Mouse (Mus musculus) lung, embryonic 16.5 days (tissue): Measurements from ENCODE around the gene Tmem60. TPM values are rescaled to one million over a fixed set of nuclear protein-coding genes. Genes with fewer than 3 reads are reported as not detected.

Source experiments
- ATAC-seq: fragments of 200-750 bp; cut with Nextera tagmentation; 2 replicates; pipeline ENCODE4 v1.8.0; 2017; ENCODE audit warnings: low read depth, mild to moderate bottlenecking, moderate library complexity
- H3K27ac ChIP-seq: fragments of 300-500 bp; sonication (generic); 2 replicates; pipeline ENCODE4 v1.5.1; 2014; ENCODE audit warnings: mild to moderate bottlenecking, control low read depth, low read length
- H3K27me3 ChIP-seq: fragments of 300-500 bp; sonication (generic); 2 replicates; pipeline ENCODE4 v1.6.1; 2014; ENCODE audit warnings: low read depth, low read length, mixed read lengths; ENCODE audit not compliant: control insufficient read depth, insufficient read depth
- H3K36me3 ChIP-seq: fragments of 300-500 bp; sonication (generic); 2 replicates; pipeline ENCODE4 v1.6.1; 2014; ENCODE audit warnings: low read length; ENCODE audit not compliant: control insufficient read depth, insufficient read depth
- H3K4me1 ChIP-seq: fragments of 300-500 bp; sonication (generic); replicated peaks from 2 replicates; pipeline ENCODE4 v1.6.1; 2014; ENCODE audit warnings: low read length, mixed read lengths; ENCODE audit not compliant: control insufficient read depth, insufficient read depth
- H3K4me2 ChIP-seq: fragments of 300-500 bp; sonication (generic); 2 replicates; pipeline ENCODE4 v1.6.1; 2014; ENCODE audit warnings: low read depth, low read length, control low read depth
- H3K4me3 ChIP-seq: fragments of 300-500 bp; sonication (generic); 2 replicates; pipeline ENCODE4 v1.5.1; 2014; ENCODE audit warnings: mild to moderate bottlenecking, low read length, control low read depth
- H3K9ac ChIP-seq: fragments of 300-500 bp; sonication (generic); 2 replicates; pipeline ENCODE4 v1.6.1; 2014; ENCODE audit warnings: low read length, control low read depth
- H3K9me3 ChIP-seq: fragments of 300-500 bp; sonication (generic); 2 replicates; pipeline ENCODE4 v1.6.1; 2016; ENCODE audit warnings: low read length; ENCODE audit not compliant: control insufficient read depth
- WGBS: fragments of 180-500 bp; shearing (Covaris S2); extraction: QIAGEN DNeasy Blood & Tissue Kit; methylation state at CpG from one replicate; pipeline ENCODE4 v1.1.7; 2014; 5-methylcytosine and 5-hydroxymethylcytosine counted together
- polyA plus RNA-seq: library from polyadenylated mRNA; unstranded; fragments of >200 nt; fragmentation: Nextera tagmentation; extraction: Ambion mirVana; gene quantifications from 2 replicates; pipeline ENCODE4 v1.2.1, GENCODE M21; 2015

The Tmem60 gene
- polyA plus RNA-seq, 1 experiment from 2014 or later: 45.8 TPM

DNA sequence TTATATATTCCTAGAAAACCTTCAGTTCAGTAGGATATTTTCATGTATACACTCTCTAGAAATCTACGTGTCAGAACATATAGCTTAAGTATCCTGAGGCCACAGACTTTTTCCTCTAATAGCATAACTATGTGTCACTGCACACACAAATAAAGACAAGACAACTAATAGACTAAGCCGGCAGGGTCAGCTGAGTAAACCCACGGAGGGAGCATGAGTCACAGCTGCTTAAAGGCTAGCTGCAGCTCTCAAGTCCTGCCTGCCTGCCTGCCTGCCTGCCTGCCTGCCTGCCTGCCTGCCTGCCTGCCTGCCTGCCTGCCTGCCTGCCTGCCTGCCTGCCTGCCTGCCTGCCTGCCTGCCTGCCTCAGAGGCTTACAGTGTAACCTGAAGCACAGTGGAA, 43.5 kb downstream of the Tmem60 start:
- Histone ChIP-seq H3K4me2 (no peak overlapping the region), H3K36me3 (no peaks in the 10 kb centered on the region), H3K9ac (no peak overlapping the region), H3K4me1 (peaks cover 10% of the 10 kb centered on the region), H3K27ac (no peak overlapping the region), H3K9me3 (no peaks in the 10 kb centered on the region), H3K4me3 (no peak overlapping the region), H3K27me3 (no peaks in the 10 kb centered on the region)
- WGBS: 58% methylated on average over 3 of the region's 3 CpGs
- no peak for ATAC-seq

DNA sequence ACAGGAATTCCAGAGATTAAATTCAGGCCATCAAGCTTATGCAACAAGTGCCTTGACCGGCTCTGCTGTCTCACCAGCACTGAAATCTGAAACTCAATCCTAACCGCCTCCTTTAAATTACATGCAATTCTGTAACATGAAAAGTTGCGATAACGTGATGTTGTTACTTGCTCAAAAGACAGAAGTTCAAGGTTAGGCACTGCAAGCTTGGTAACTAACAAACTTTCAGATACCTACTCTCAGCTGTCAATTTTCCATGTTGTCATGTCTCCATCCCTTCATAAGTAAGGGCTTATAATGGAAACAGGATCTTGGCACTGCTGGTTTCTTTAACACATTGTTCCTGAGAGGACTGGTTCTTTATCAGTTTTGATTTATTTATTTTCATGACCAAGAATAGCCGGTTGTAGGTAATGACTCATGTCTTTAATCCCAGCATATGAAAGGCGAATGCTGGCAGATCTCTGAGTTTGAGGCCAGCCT, 47.7 kb downstream of the Tmem60 start:
- no peak overlapping the region for H3K27ac ChIP-seq
- WGBS: 53% methylated on average over 6 of the region's 6 CpGs
- H3K9me3 ChIP-seq: no peaks in the 10 kb centered on the region
- H3K4me2 ChIP-seq: no peak overlapping the region
- H3K4me3 ChIP-seq: no peak overlapping the region
- no peaks in the 10 kb centered on the region for H3K36me3 ChIP-seq
- no peaks in the 10 kb centered on the region for H3K27me3 ChIP-seq
- no peak overlapping the region for H3K9ac ChIP-seq
- H3K4me1 ChIP-seq: peaks cover 14% of the 10 kb centered on the region
- ATAC-seq: no peak

DNA sequence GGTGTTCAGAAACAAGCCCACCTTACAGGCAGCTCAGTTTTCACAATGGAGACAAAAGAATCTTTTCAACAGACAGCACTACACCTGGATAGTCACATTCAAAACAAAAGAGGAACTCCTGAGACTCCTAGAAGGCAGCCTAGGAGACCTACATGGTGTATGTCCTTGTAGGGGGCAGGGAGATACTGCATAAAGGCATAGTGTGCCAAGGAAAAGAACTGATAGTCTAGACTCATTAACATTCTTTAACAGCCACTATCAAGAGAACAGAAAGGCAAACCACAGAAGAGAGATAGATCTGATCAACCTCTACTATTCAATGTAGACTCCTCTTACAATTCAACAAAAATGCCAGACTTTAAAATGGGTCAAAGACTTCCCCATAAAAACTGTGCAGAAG, 48.4 kb downstream of the Tmem60 start:
- Histone ChIP-seq H3K4me1 (peaks cover 14% of the 10 kb centered on the region), H3K36me3 (no peaks in the 10 kb centered on the region), H3K9me3 (no peaks in the 10 kb centered on the region), H3K4me2 (no peak overlapping the region), H3K27ac (no peak overlapping the region), H3K27me3 (no peaks in the 10 kb centered on the region), H3K4me3 (no peak overlapping the region), H3K9ac (no peak overlapping the region)
- no peak for ATAC-seq

DNA sequence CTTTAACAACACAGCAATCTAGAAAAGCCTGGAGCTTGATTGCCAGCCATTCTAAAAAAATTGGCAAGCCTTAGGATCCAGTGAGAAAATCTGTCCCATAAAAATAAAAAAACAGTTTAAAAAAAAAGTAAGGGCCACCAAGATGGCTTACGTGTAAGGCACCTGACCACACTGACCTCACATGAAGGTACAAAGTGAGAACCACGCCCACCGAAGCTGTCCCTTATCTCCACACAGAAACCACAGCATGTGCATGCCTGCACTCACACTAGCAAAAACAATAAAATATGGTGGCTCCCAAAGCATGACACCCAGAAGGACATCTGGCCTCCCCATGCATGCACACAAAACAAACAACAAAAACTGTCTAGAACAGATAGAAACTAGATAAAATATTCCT, 49.3 kb downstream of the Tmem60 start:
- Histone ChIP-seq H3K27ac (no peak overlapping the region), H3K4me2 (no peak overlapping the region), H3K4me1 (peaks cover 17% of the 10 kb centered on the region), H3K9me3 (no peaks in the 10 kb centered on the region), H3K27me3 (no peaks in the 10 kb centered on the region), H3K9ac (no peak overlapping the region), H3K36me3 (no peaks in the 10 kb centered on the region), H3K4me3 (no peak overlapping the region)
- WGBS: 87% methylated on average over 3 of the region's 3 CpGs
- no peak for ATAC-seq

DNA sequence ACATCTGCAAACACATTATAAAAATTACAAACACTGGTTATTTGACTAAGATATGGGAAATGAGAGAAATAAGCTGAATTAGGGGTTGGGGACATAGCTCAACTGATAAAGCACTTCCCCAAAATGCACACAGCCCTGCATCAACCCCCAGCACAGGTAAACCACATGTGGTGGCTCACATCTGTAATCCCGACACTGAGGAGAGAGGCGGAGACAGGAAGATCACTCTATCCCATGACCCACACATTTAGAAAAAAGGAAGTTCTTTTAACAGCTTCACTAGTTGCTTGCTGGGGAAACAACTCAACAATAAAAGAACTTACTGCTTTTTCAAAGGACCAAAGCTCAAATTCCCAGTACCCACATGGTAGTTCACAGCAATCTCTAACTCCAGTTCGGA, 50.6 kb downstream of the Tmem60 start:
- WGBS: 90% methylated on average over 3 of the region's 3 CpGs
- no peak overlapping the region for H3K4me2 ChIP-seq
- H3K4me3 ChIP-seq: no peak overlapping the region

DNA sequence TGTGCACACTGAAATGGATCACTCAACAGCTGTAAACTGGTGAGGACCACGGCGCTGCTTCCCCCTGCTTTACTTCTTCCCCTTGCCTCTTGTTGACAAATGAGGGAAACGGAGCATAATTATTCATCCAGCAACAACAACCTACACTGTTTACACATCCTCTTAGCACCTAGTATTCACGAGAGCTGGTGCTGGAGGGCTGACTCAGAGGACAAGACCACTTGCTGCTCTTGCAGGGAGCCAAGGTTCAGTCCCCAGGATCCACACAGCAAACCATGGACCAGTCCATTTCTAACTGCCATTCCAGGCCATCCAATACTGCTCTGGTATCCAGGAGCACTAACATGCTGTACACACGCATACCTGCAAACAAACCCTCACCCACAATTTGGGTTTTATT, 53.9 kb downstream of the Tmem60 start:
- no peak overlapping the region for H3K4me2 ChIP-seq
- H3K9ac ChIP-seq: no peak overlapping the region
- no peak for ATAC-seq
- no peaks in the 10 kb centered on the region for H3K27me3 ChIP-seq
- H3K36me3 ChIP-seq: no peaks in the 10 kb centered on the region
- 36% methylated on average over 5 of the region's 5 CpGs for WGBS
- no peaks in the 10 kb centered on the region for H3K9me3 ChIP-seq
- H3K4me3 ChIP-seq: no peak overlapping the region
- H3K27ac ChIP-seq: no peak overlapping the region
- peaks cover 9% of the 10 kb centered on the region; the same call in 1 of the 2 replicates for H3K4me1 ChIP-seq

More for the DNA sequence above, 50.6 kb downstream of the Tmem60 start:
- peaks cover 17% of the 10 kb centered on the region for H3K4me1 ChIP-seq
- ATAC-seq: no peak
- no peaks in the 10 kb centered on the region for H3K9me3 ChIP-seq
- H3K27me3 ChIP-seq: no peaks in the 10 kb centered on the region
- no peak overlapping the region for H3K27ac ChIP-seq
- no peak overlapping the region for H3K9ac ChIP-seq
- H3K36me3 ChIP-seq: no peaks in the 10 kb centered on the region

Other genes starting within 250 kb of the Tmem60 start
- 9.3 and 10.1 TPM in 2 replicates for gene Phtf2, start 67 bp upstream of the Tmem60 start, polyA plus RNA-seq
- 4.4 and 5.5 TPM in 2 replicates for gene Rsbn1l, start 74.2 kb downstream of the Tmem60 start, polyA plus RNA-seq
- gene Ptpn12, start 173.7 kb downstream of the Tmem60 start, polyA plus RNA-seq: 25.7 and 29.4 TPM in 2 replicates